Mouse (Mus musculus): ENCODE measurements around the gene Tada1.

Gene Tada1

DNA sequence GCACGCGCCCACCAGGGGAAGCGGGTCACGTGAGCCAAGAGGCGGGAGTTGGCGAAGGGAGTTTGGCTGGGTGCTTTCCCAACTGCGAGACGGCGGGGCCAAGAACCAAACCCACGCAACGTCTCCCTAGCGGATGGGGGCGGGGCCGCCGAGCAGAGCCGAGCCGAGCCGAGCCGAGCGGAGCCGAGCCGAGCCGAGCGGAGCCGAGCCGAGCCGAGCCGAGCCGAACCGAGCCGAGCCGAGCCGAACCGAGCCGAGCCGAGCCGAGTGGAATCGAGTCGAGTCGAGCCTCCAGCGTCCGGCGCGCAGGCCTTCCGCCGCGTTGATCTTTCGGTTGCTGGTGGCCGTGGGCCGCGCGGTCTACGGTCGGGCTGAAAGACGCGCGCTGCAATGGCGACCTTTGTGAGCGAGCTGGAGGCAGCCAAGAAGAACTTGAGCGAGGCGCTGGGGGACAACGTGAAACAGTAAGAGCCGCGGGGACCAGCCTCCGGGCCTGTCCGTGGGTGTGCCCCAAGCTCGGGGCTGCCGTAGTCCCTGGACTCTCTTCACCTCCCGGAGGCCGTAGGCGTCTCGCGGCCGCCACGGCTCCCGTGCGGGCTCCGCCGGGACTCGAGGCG is at the start of gene Tada1:
Tada1 (plus strand) TSS at position 85 of the 617 bp plus-strand sequence.
- in situ Hi-C loops (cut with MboI; ENCODE audit: low sequenced_read_pairs): no loop called here

GRCm38 (mm10) chr1:166330752-166331151 is 48.1 kb upstream of the Tada1 start:
- in situ Hi-C loops (cut with MboI; ENCODE audit: low sequenced_read_pairs): loop anchor here (25.0 kb wide), 1 partner anchor 543 kb away; the partner anchor contains the start of gene Cd247

DNA sequence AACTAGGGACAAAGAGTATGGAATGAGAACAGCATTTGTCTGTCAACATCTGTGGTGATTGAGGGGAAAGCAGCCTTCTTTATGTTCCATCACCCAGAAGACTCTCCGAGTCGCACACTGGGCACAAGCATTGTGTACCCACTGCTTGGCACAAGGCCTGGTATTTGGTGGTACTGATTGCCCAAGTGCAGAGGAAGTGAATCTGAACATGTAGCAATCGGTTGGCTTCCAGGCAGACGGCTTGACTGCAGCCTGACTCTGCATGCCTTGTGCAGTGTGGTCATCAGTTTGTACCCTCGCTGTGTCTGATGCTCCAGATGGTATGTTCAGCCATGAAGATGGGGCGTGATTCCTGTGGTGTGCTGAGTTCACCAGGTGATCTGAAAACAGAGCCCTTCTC is 39.8 kb upstream of the Tada1 start:
- in situ Hi-C loops (cut with MboI; ENCODE audit: low sequenced_read_pairs): loop anchor here (25.0 kb wide), 1 partner anchor 552 kb away; the partner anchor contains the start of gene Cd247

GRCm38 (mm10) chr1:166342060-166342459 is 36.8 kb upstream of the Tada1 start:
- in situ Hi-C loops (cut with MboI; ENCODE audit: low sequenced_read_pairs): loop anchor here (25.0 kb wide), 1 partner anchor 555 kb away; the partner anchor contains the start of gene Cd247

GRCm38 (mm10) chr1:166342539-166342938 is 36.4 kb upstream of the Tada1 start:
- in situ Hi-C loops (cut with MboI; ENCODE audit: low sequenced_read_pairs): loop anchor here (25.0 kb wide), 1 partner anchor 555 kb away; the partner anchor contains the start of gene Cd247

DNA sequence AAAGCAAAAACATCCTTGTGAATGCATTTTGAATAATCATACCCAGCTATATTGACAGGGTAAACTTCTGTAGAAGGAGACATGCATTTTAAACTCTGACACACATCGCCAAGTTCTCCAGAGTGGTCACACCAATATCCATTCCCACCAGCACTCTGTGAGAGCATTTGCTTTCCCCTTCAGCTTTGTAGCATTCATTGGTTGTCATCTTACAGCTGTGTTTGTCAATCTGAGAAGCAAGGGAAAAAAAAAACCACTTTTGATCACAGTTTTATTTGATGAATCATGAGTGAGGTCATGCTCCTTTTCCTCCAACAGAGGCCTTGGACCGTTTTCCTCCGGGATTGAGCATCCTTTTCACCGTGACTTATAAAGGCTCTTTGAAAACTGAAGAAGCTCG is 35.3 kb upstream of the Tada1 start:
- in situ Hi-C loops (cut with MboI; ENCODE audit: low sequenced_read_pairs): loop anchor here (25.0 kb wide), 1 partner anchor 556 kb away; the partner anchor contains the start of gene Cd247

- in situ Hi-C loops (cut with MboI; ENCODE audit: low sequenced_read_pairs): loop anchor here (25.0 kb wide), 1 partner anchor 557 kb away; the partner anchor contains the start of gene Cd247
Observed at GRCm38 (mm10) chr1:166344300-166345077, 34.4 kb upstream of the Tada1 start.

DNA sequence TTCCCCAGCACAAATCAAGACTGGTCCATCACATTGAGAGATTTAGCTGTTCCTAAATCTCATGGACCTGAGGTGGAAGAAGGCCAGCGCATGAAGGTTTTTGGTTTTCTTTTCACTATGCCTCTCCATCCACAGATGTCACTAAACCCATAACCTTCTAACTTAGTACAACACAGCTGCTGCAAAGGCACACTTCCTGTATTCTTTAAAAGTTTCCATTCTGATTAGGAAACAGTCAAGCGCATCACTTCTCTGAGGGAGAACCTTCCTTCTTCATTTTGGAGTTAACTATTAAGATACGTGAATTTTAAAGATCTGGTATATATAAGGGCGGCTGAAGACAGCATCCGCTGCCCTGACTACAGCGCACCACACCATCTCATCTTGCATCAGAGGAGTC is 33.3 kb upstream of the Tada1 start:
- in situ Hi-C loops (cut with MboI; ENCODE audit: low sequenced_read_pairs): loop anchor here (25.0 kb wide), 1 partner anchor 558 kb away; the partner anchor contains the start of gene Cd247

DNA sequence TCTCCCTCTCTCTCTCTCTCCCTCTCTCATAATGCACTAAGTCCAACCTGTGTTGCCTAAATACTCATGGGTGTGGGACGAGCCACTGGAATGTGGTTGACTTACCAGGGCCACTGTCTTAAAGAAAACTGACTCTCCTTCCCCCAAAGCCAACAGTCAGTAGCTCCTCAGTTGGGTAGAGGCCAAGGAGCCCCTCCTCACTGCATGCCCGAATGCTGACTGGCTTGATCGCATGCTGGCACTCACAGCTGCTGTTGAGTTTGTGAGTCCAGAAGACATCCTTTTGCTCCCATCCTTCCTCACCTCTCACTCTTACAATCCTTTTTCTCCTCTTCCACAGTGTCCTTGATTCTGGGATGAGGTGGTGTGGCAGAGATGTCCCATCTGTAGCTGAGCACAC is 32.0 kb upstream of the Tada1 start:
- in situ Hi-C loops (cut with MboI; ENCODE audit: low sequenced_read_pairs): loop anchor here (25.0 kb wide), 1 partner anchor 560 kb away; the partner anchor contains the start of gene Cd247

DNA sequence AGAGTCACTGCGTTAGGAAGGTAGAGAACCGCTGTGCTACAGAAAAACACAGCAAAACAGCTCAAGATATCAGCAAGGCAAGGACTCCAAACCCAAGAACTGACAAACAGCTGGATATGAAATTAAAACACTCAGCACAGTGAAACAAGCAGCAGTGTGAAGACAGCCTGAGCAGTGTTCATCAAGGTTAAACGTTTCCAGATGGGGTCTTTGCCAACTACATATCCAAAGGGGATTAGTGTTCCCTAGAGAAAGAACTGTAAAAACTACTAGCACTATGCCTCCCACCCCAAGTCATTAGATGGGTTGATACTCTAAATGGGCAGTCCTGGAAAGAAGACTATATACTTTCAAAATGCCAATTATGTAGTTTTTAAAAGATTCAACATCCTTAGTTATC is 29.6 kb upstream of the Tada1 start:
- in situ Hi-C loops (cut with MboI; ENCODE audit: low sequenced_read_pairs): loop anchor here (25.0 kb wide), 1 partner anchor 562 kb away; the partner anchor contains the start of gene Cd247

GRCm38 (mm10) chr1:166349751-166350150 is 29.1 kb upstream of the Tada1 start:
- in situ Hi-C loops (cut with MboI; ENCODE audit: low sequenced_read_pairs): loop anchor here (25.0 kb wide), 1 partner anchor 562 kb away; the partner anchor contains the start of gene Cd247

- in situ Hi-C loops (cut with MboI; ENCODE audit: low sequenced_read_pairs): no loop called here
Observed at GRCm38 (mm10) chr1:166360157-166360855, 18.6 kb upstream of the Tada1 start.

GRCm38 (mm10) chr1:166360896-166361295 is 18.0 kb upstream of the Tada1 start:
- in situ Hi-C loops (cut with MboI; ENCODE audit: low sequenced_read_pairs): no loop called here

DNA sequence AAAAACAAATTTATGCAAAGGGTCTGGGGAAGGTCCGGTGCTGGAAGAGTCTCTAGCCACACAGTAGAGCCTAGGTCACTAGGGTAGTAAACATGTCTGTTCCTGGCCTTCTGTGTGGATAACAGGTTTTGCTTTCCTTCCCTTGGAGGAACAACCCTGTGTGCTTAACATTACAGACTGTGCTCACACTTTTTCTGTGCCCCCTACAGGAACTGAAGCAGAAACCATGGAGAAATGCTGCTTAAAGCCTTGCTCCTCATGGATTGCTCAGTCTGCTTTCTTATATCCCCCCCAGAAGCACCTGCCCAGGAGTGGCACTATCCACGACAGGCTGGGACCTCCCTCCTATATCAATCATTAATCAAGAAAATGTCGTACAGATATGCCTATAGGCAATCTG is 17.1 kb upstream of the Tada1 start:
- in situ Hi-C loops (cut with MboI; ENCODE audit: low sequenced_read_pairs): no loop called here

DNA sequence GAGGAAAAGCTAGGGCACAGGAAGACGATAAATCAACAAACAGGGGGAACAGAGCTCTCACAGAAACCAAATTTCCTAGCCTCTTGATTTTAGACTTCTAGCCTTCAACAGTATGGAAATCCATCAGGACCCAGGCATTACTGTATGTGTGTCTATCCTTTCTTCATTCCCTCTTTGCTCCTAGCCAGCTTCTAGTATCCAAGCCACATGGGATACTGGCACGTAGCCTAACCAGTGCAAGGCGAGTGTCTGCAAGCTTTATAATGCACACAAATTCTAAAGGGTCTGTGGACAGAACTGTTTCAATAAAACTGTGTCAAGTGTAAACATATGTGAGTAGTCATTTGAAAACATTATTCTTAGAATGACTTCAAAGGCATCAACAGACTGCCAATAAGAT is 16.2 kb upstream of the Tada1 start:
- in situ Hi-C loops (cut with MboI; ENCODE audit: low sequenced_read_pairs): no loop called here

DNA sequence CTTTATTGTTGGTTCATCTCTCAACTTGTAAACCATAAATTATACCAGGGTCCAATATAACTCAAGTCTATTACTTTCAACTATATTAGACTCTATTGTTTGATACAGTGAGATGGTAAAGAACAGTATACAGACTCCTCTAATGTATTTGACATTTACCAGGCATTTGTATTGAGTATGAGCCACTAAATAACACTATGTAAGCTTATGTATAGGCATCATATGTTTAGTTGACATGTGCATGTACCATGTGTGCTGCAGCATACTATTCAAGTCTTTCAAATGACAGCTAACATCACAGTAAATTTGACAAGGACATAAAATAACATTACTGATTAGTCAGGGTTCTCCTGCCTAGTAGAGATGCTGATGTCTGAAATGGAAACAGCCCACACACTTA is 15.8 kb upstream of the Tada1 start:
- in situ Hi-C loops (cut with MboI; ENCODE audit: low sequenced_read_pairs): no loop called here

DNA sequence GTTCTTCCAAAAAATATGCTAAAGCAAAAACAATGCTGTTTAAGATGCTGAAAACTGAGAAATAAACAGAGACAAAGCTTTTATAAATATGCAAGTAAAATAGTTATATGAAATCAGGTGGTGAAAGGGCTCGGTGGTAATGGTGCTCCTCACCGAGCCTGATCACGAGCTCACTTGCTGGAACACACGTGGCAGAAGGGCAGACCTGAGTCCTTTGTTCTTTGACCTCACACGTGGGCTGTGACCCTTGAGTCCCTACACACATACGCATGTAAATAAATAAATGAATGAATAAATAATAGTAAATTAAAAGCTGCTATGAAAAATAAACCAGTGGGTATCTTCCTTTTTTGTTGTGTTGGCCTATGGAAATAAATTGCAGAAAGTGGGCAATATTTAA is 1.7 kb upstream of the Tada1 start:
- in situ Hi-C loops (cut with MboI; ENCODE audit: low sequenced_read_pairs): no loop called here

DNA sequence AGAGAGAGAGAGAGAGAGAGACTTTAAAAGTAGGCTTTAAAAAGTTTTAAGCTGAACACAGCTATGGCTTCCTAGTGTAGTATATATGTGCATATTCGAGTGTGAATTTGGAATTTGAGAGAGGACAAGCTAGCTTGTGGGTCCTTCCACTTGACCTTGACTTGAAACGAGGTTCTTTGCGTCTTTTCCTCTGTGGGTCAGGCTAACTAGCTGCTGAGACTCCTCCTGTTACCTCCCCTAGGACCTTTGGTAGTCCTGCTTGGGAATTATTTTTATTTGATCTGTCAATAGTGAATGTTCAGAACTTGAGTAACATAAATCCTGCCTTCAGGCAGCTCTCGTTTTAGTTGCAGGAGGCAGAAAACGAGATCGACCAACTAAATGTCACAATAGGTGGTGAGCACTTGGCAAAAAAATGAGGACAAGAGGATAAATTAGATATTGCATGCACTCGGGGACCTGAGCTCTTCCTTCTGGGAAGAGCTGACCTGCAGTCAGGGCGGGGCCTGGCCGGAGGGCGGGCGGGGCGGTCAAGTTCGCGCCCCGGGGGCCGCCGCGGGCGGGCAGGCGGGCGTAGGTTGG is 375 bp upstream of the Tada1 start:
- in situ Hi-C loops (cut with MboI; ENCODE audit: low sequenced_read_pairs): no loop called here

DNA sequence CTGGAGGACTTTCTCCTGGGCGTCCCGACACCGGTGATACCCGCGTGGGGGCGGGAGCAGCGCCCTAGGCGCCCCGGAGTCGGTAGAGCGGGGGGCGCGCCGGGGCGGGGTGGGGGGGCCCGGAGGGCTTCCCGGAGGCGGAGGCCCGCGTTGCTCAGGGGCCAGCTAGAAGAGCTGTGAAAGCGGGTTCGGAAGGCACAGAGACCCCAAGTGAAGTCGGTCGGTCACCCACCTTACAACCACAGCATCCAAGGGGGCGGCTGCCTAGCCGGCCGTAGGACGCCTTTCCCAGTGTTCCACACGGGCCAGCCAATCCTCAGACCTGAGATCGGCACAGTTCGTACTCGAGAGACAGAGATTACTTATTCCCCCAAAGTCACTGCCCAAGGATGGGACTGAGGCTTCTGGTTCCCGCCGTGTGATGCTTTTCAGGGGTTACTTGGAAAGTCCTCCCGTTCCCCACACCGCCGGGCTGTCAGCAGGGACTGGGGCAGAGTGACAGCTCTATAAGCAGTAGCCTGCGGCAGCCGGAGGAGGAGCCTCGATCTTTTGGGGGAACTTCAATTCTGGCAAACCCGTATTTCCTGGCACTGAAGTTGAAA is 834 bp downstream of the Tada1 start:
- in situ Hi-C loops (cut with MboI; ENCODE audit: low sequenced_read_pairs): no loop called here

DNA sequence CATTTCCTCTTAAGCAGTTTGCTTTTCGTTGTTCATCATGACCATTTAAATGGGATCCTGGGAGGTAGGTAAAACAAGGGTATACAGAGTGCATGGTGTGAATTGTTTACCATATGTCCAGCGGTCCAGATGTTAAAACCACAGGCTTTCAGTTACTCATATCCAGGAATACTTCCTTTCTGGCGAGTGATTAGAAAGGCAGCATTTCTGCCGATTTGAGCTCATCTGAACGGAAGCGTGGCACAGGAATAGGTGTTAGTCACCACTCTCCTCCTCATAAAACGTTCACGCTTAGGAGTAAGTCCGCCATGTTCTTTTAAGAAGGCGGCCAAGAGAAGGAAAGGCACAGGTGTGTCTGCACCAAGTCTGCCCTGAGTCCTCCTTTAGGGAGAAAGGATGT is 2.4 kb downstream of the Tada1 start:
- in situ Hi-C loops (cut with MboI; ENCODE audit: low sequenced_read_pairs): no loop called here

All from CH12F3 (cell line).